Mouse (Mus musculus): ENCODE results near the gene Mrpl14.

Mrpl14 gene

GRCm38 (mm10) chr17:45686093-45686619 is at the start of gene Mrpl14:
Gene Mrpl14 (plus strand): TSS chr17:45686322.
- DNase-seq (ENCODE audit: low spot score in 2 of 2): peak; percentile 86 to 88

- no peak for DNase-seq (ENCODE audit: low spot score in 2 of 2)
Observed at GRCm38 (mm10) chr17:45638596-45639295, 47.4 kb upstream of the Mrpl14 start.

- no peak for DNase-seq (ENCODE audit: low spot score in 2 of 2)
Observed at GRCm38 (mm10) chr17:45641981-45642380, 44.1 kb upstream of the Mrpl14 start.

GRCm38 (mm10) chr17:45642701-45643100 is 43.4 kb upstream of the Mrpl14 start:
- peak; percentile 48 to 55 for DNase-seq (ENCODE audit: low spot score in 2 of 2)

GRCm38 (mm10) chr17:45644185-45644584 is 41.9 kb upstream of the Mrpl14 start:
- DNase-seq (ENCODE audit: low spot score in 2 of 2): no peak

- no peak for DNase-seq (ENCODE audit: low spot score in 2 of 2)
Observed at GRCm38 (mm10) chr17:45653233-45653632, 32.9 kb upstream of the Mrpl14 start.

GRCm38 (mm10) chr17:45655820-45656219 is 30.3 kb upstream of the Mrpl14 start:
- DNase-seq (ENCODE audit: low spot score in 2 of 2): no peak

- DNase-seq (ENCODE audit: low spot score in 2 of 2): no peak
Observed at GRCm38 (mm10) chr17:45659225-45659624, 26.9 kb upstream of the Mrpl14 start, which contains the start of gene Capn11. Gene Capn11 (minus strand): TSS chr17:45659325.

GRCm38 (mm10) chr17:45663106-45663919 is 22.8 kb upstream of the Mrpl14 start:
- peak; percentile 58 to 60 for DNase-seq (ENCODE audit: low spot score in 2 of 2)

GRCm38 (mm10) chr17:45664608-45665007 is 21.5 kb upstream of the Mrpl14 start:
- no peak for DNase-seq (ENCODE audit: low spot score in 2 of 2)

GRCm38 (mm10) chr17:45666091-45666490 is 20.0 kb upstream of the Mrpl14 start:
- DNase-seq (ENCODE audit: low spot score in 2 of 2): no peak

- no peak for DNase-seq (ENCODE audit: low spot score in 2 of 2)
Observed at GRCm38 (mm10) chr17:45667481-45667880, 18.6 kb upstream of the Mrpl14 start.

GRCm38 (mm10) chr17:45667986-45668385 is 18.1 kb upstream of the Mrpl14 start:
- DNase-seq (ENCODE audit: low spot score in 2 of 2): no peak

GRCm38 (mm10) chr17:45671821-45672220 is 14.3 kb upstream of the Mrpl14 start:
- DNase-seq (ENCODE audit: low spot score in 2 of 2): no peak

- no peak for DNase-seq (ENCODE audit: low spot score in 2 of 2)
Observed at GRCm38 (mm10) chr17:45672598-45672997, 13.5 kb upstream of the Mrpl14 start.

GRCm38 (mm10) chr17:45678106-45678505 is 8.0 kb upstream of the Mrpl14 start:
- DNase-seq (ENCODE audit: low spot score in 2 of 2): peak; percentile 43 to 49

- DNase-seq (ENCODE audit: low spot score in 2 of 2): no peak
Observed at GRCm38 (mm10) chr17:45680391-45680980, 5.6 kb upstream of the Mrpl14 start.

- DNase-seq (ENCODE audit: low spot score in 2 of 2): no peak
Observed at GRCm38 (mm10) chr17:45681588-45681987, 4.5 kb upstream of the Mrpl14 start.

- DNase-seq (ENCODE audit: low spot score in 2 of 2): no peak
Observed at GRCm38 (mm10) chr17:45682843-45683242, 3.3 kb upstream of the Mrpl14 start.

GRCm38 (mm10) chr17:45684667-45685131 is 1.4 kb upstream of the Mrpl14 start:
- peak; percentile 41 to 60 for DNase-seq (ENCODE audit: low spot score in 2 of 2)

GRCm38 (mm10) chr17:45685171-45686092 is 690 bp upstream of the Mrpl14 start:
- peak in 1 of 2 experiments; percentile 36 for DNase-seq (ENCODE audit: low spot score in 2 of 2)
